Mouse (Mus musculus): Measurements from ENCODE around the gene Tomm40l. TPM values are rescaled to one million over a fixed set of nuclear protein-coding genes. Genes with fewer than 3 reads are reported as not detected.
A peak's percentile ranks its signal among the peaks of the same experiment; 100 is the strongest.

Tomm40l gene
- polyA plus RNA-seq (2015; fragmentation: Nextera tagmentation; extraction: Ambion mirVana), result 29.8 and 32.7 TPM in 2 replicates

GRCm38 (mm10) chr1:171222238-171223155 lies at the start of gene Tomm40l:
Gene Tomm40l (minus strand): TSS chr1:171222514.
- Histone ChIP-seq H3K9me3 (no peaks in the 10 kb centered on the region), H3K4me3 (peak within 1 kb of the TSS; percentile 64), H3K9ac (peak within 1 kb of the TSS; percentile 35), H3K4me2 (peak within 1 kb of the TSS; percentile 87), H3K4me1 (peaks cover 15% of the 10 kb centered on the region), H3K27me3 (no peaks in the 10 kb centered on the region), H3K27ac (peak within 1 kb of the TSS; percentile 93), H3K36me3 (peaks cover 20% of the 10 kb centered on the region)
- peak; percentile 97 for ATAC-seq (ENCODE audit: insufficient number of reproducible peaks, low FRiP score, low TSS enrichment, low read depth)
- 1% methylated on average over 28 of the region's 28 CpGs for WGBS

DNA sequence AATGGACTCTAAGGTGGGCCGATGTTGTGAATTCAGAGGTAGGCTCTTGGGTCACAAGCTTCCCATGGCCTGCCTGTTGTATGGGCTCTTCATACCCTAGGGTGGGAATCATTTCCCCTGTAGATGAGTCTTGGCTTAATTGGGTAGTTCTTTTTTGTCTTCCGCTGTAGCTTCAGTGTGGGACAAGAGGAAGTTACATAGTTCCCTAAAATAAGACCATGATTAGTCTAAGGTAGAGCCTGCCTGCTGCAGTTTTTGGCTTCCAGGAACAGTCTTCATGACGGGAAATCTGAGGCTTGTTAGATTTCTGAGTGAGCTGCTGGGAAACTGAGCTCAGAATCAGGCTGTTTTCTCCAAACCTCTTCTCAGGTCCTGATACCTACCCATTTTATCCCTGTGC lies 49.8 kb upstream of the Tomm40l start:
- Histone ChIP-seq H3K4me2 (0 out of 2 replicates have a peak overlapping the region, but pooled peaks have one; percentile 5), H3K4me3 (no peak overlapping the region), H3K36me3 (peaks cover 51% of the 10 kb centered on the region), H3K27ac (no peak overlapping the region), H3K9ac (no peak overlapping the region), H3K27me3 (no peaks in the 10 kb centered on the region), H3K4me1 (peaks cover 17% of the 10 kb centered on the region), H3K9me3 (no peaks in the 10 kb centered on the region)
- 86% methylated on average over 3 of the region's 3 CpGs for WGBS
- no peak for ATAC-seq (ENCODE audit: insufficient number of reproducible peaks, low FRiP score, low TSS enrichment, low read depth)

- WGBS, result 68% methylated on average over 10 of the region's 10 CpGs
- Histone ChIP-seq H3K36me3 (peaks cover 47% of the 10 kb centered on the region), H3K4me2 (0 out of 2 replicates have a peak overlapping the region, but pooled peaks have one; percentile 5), H3K9ac (no peak overlapping the region), H3K4me3 (0 out of 2 replicates have a peak overlapping the region, but pooled peaks have one; percentile 80), H3K9me3 (no peaks in the 10 kb centered on the region), H3K27ac (no peak overlapping the region), H3K27me3 (no peaks in the 10 kb centered on the region), H3K4me1 (peaks cover 17% of the 10 kb centered on the region)
- ATAC-seq (ENCODE audit: insufficient number of reproducible peaks, low FRiP score, low TSS enrichment, low read depth), result no peak
Measured at GRCm38 (mm10) chr1:171271622-171272021, 49.3 kb upstream of the Tomm40l start.

GRCm38 (mm10) chr1:171271196-171271595 lies 48.9 kb upstream of the Tomm40l start:
- Histone ChIP-seq H3K9me3 (no peaks in the 10 kb centered on the region), H3K4me3 (peak overlapping the region; percentile 80), H3K4me2 (peak overlapping the region; percentile 92), H3K27ac (no peak overlapping the region), H3K4me1 (peaks cover 17% of the 10 kb centered on the region), H3K9ac (0 out of 2 replicates have a peak overlapping the region, but pooled peaks have one; percentile 74), H3K27me3 (no peaks in the 10 kb centered on the region), H3K36me3 (peaks cover 42% of the 10 kb centered on the region)
- ATAC-seq (ENCODE audit: insufficient number of reproducible peaks, low FRiP score, low TSS enrichment, low read depth), result no peak
- 35% methylated on average over 9 of the region's 9 CpGs for WGBS

GRCm38 (mm10) chr1:171270573-171270900 lies 48.2 kb upstream of the Tomm40l start:
- ATAC-seq (ENCODE audit: insufficient number of reproducible peaks, low FRiP score, low TSS enrichment, low read depth), result peak; percentile 59
- WGBS, result 0% methylated on average over 19 of the region's 19 CpGs
- H3K4me2 ChIP-seq, result peak overlapping the region; percentile 92

GRCm38 (mm10) chr1:171269848-171270572 lies 47.7 kb upstream of the Tomm40l start, which contains the start of gene B4galt3:
Gene B4galt3 (plus strand): TSS chr1:171270328.
- WGBS, result 3% methylated on average over 36 of the region's 36 CpGs
- peaks cover 30% of the 10 kb centered on the region for H3K36me3 ChIP-seq
- peak within 1 kb of the TSS; percentile 74 for H3K27ac ChIP-seq
- H3K27me3 ChIP-seq, result no peaks in the 10 kb centered on the region
- peak within 1 kb of the TSS; percentile 92 for H3K4me2 ChIP-seq
- ATAC-seq (ENCODE audit: insufficient number of reproducible peaks, low FRiP score, low TSS enrichment, low read depth), result peak; percentile 93
- peak within 1 kb of the TSS; percentile 74 for H3K9ac ChIP-seq
- no peaks in the 10 kb centered on the region for H3K9me3 ChIP-seq
- H3K4me3 ChIP-seq, result peak within 1 kb of the TSS; percentile 80
- H3K4me1 ChIP-seq, result peaks cover 17% of the 10 kb centered on the region

More at GRCm38 (mm10) chr1:171270573-171270900, 48.2 kb upstream of the Tomm40l start:
- Histone ChIP-seq H3K9ac (peak overlapping the region; percentile 74), H3K36me3 (peaks cover 36% of the 10 kb centered on the region), H3K27me3 (no peaks in the 10 kb centered on the region), H3K4me1 (peaks cover 17% of the 10 kb centered on the region), H3K27ac (peak overlapping the region; percentile 74), H3K9me3 (no peaks in the 10 kb centered on the region), H3K4me3 (peak overlapping the region; percentile 80)

DNA sequence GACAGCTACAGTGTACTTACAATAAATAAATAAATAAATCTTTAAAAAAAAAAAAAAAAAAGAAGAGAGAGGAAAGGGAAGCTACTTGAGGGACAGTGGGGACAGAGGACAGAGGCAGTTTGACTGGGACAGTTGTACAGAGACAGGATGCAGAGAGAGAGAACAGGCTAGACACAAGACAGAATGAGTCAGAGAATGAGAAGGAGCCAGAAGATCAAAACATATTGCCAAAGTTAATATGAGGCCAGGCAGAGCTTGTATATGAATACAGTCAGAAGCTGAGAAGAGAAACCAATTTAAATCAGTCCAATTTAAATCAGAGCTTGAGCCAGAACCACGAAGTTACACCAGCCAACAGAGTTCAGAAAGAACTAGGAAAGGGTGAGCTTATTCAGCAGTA lies 46.0 kb upstream of the Tomm40l start:
- no peak overlapping the region for H3K4me2 ChIP-seq
- no peak overlapping the region for H3K27ac ChIP-seq
- H3K36me3 ChIP-seq, result peaks cover 14% of the 10 kb centered on the region
- H3K9ac ChIP-seq, result no peak overlapping the region
- H3K9me3 ChIP-seq, result no peaks in the 10 kb centered on the region
- H3K4me1 ChIP-seq, result peaks cover 23% of the 10 kb centered on the region
- H3K27me3 ChIP-seq, result no peaks in the 10 kb centered on the region
- WGBS, result 61% methylated on average over 1 of the region's 1 CpGs
- ATAC-seq (ENCODE audit: insufficient number of reproducible peaks, low FRiP score, low TSS enrichment, low read depth), result no peak
- H3K4me3 ChIP-seq, result no peak overlapping the region

GRCm38 (mm10) chr1:171265971-171266744 lies 43.8 kb upstream of the Tomm40l start:
- H3K9me3 ChIP-seq, result no peaks in the 10 kb centered on the region
- H3K27me3 ChIP-seq, result no peaks in the 10 kb centered on the region
- no peak overlapping the region for H3K27ac ChIP-seq
- H3K9ac ChIP-seq, result no peak overlapping the region
- H3K36me3 ChIP-seq, result no peaks in the 10 kb centered on the region
- 54% methylated on average over 4 of the region's 4 CpGs for WGBS
- no peak overlapping the region for H3K4me2 ChIP-seq
- H3K4me1 ChIP-seq, result peaks cover 25% of the 10 kb centered on the region
- no peak overlapping the region for H3K4me3 ChIP-seq
- ATAC-seq (ENCODE audit: insufficient number of reproducible peaks, low FRiP score, low TSS enrichment, low read depth), result no peak

DNA sequence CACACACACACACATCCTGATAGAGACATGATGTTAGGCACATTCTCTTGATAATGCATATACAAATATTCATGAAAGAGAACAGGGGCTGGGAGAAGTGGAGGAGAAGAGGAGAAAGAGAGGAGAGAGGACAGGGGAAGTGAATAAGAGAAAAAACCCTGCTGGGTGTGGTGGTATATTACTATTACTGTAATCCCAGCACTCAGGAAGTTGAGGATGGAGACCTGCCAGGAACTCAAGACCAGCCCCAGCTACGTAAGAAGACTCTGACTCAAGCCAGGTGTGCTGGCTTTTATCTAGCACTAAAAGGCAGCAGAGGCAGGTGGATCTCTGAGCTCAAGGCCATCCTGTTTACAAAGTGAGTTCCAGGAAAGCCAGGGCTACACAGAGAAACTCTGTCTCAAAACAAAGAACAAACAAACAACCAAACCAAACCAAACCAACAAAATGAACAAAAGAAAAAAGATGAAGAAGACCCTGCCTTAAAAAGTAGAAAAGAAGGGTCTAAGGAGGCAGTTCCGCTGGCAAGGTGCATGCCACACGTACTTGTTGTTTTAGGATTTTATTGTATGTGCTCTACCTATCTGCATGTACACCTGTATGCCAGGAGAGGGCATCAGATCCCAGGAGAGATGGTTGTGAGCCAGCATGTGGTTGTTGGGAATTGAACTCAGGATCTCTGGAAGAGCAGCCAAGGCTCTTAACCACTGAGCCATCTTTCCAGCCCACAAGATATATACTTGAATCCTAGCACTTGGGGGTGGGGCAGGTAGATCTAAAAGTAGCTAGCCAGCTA lies 41.5 kb upstream of the Tomm40l start:
- H3K27ac ChIP-seq, result peak overlapping the region; percentile 91
- H3K9ac ChIP-seq, result no peak overlapping the region
- H3K36me3 ChIP-seq, result peaks cover 11% of the 10 kb centered on the region
- H3K4me2 ChIP-seq, result 0 out of 2 replicates have a peak overlapping the region, but pooled peaks have one; percentile 47
- no peaks in the 10 kb centered on the region for H3K27me3 ChIP-seq
- no peaks in the 10 kb centered on the region for H3K9me3 ChIP-seq
- 65% methylated on average over 3 of the region's 3 CpGs for WGBS
- ATAC-seq (ENCODE audit: insufficient number of reproducible peaks, low FRiP score, low TSS enrichment, low read depth), result no peak
- H3K4me3 ChIP-seq, result no peak overlapping the region
- H3K4me1 ChIP-seq, result peaks cover 19% of the 10 kb centered on the region

GRCm38 (mm10) chr1:171263185-171263611 lies 40.9 kb upstream of the Tomm40l start:
- 0% methylated on average over 2 of the region's 2 CpGs for WGBS
- H3K27ac ChIP-seq, result peak overlapping the region; percentile 91
- ATAC-seq (ENCODE audit: insufficient number of reproducible peaks, low FRiP score, low TSS enrichment, low read depth), result peak; percentile 80

More at GRCm38 (mm10) chr1:171263185-171263611, 40.9 kb upstream of the Tomm40l start:
- H3K4me2 ChIP-seq, result peak overlapping the region; percentile 47
- H3K36me3 ChIP-seq, result peaks cover 17% of the 10 kb centered on the region
- H3K9ac ChIP-seq, result no peak overlapping the region
- no peaks in the 10 kb centered on the region for H3K9me3 ChIP-seq
- H3K27me3 ChIP-seq, result no peaks in the 10 kb centered on the region
- peak overlapping the region; percentile 25 for H3K4me3 ChIP-seq
- peaks cover 19% of the 10 kb centered on the region for H3K4me1 ChIP-seq
